Mouse (Mus musculus) kidney, embryonic 15.5 days (tissue): ENCODE measurements at regions not wholly inside any gene's neighbourhood (a gene's known extent, or its start where the extent isn't known, plus 50 kb on each side); places are given as distances from the start of the nearest gene placed in this dataset.

Source experiments
- ATAC-seq: fragments of 200-750 bp; cut with Nextera tagmentation; replicated peaks from 2 replicates; pipeline ENCODE4 v1.8.0; 2017; ENCODE audit warnings: moderate TSS enrichment; ENCODE audit not compliant: low FRiP score
- H3K27ac ChIP-seq: fragments of 300-500 bp; sonication (generic); 2 replicates; pipeline ENCODE4 v1.5.1; 2015; ENCODE audit warnings: mild to moderate bottlenecking, inconsistent platforms
- H3K27me3 ChIP-seq: fragments of 300-500 bp; sonication (generic); 2 replicates; pipeline ENCODE4 v1.6.1; 2015; ENCODE audit warnings: inconsistent platforms
- H3K36me3 ChIP-seq: fragments of 300-500 bp; sonication (generic); 2 replicates; pipeline ENCODE4 v1.6.1; 2015; ENCODE audit warnings: inconsistent platforms
- H3K4me1 ChIP-seq: fragments of 300-500 bp; sonication (generic); 2 replicates; pipeline ENCODE4 v1.6.1; 2015; ENCODE audit warnings: inconsistent platforms
- H3K4me2 ChIP-seq: fragments of 300-500 bp; sonication (generic); 2 replicates; pipeline ENCODE4 v1.6.1; 2015; ENCODE audit warnings: moderate library complexity, mild to moderate bottlenecking, inconsistent platforms
- H3K4me3 ChIP-seq: fragments of 300-500 bp; sonication (generic); replicated peaks from 2 replicates; pipeline ENCODE4 v1.5.1; 2015; ENCODE audit warnings: mild to moderate bottlenecking, inconsistent platforms
- H3K9ac ChIP-seq: fragments of 300-500 bp; sonication (generic); 2 replicates; pipeline ENCODE4 v1.6.1; 2015; ENCODE audit warnings: mild to moderate bottlenecking, inconsistent platforms
- H3K9me3 ChIP-seq: fragments of 300-500 bp; sonication (generic); replicated peaks from 2 replicates; pipeline ENCODE4 v1.6.1; 2016; ENCODE audit warnings: inconsistent platforms
- WGBS: fragments of 180-500 bp; shearing (Covaris S2); methylation state at CpG from one replicate; pipeline ENCODE4 v1.1.7; 2015; ENCODE audit warnings: mixed read lengths; 5-methylcytosine and 5-hydroxymethylcytosine counted together

DNA sequence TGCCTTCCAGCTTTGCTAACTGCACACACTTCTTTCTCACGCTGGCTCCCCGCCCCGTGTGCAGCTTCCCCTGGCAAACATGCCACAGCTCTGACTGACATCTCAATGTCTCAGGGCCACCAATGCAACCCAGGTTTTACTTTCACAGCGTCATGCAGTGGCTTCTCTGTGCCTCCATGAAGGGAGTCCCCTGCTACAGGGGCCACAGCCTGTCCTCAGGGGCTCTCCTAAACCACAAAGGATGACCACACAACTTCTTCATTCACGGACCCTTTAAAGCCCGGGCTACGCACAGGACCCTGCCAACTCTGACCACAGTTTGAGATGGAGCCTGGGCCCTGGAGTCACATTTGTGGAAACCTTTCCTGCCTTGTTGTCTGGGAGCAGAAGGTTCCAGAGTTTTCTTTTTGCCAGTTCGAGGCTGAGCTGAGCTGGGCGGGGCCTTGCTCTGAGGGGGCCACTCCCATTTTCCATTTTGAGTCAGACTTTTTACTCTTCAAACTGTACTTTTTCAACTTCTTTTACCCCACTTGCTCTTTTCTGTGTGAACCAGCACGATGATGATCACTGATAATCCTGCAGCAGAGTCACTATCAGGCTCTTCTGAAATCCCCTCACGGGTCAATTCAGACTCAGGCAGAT is 73.7 kb upstream of the 1700021F07Rik start:
- Histone ChIP-seq H3K4me2 (no peak overlapping the region), H3K9me3 (no peaks in the 10 kb centered on the region), H3K4me3 (no peak overlapping the region), H3K27me3 (peaks cover 5% of the 10 kb centered on the region; the same call in 1 of the 2 replicates), H3K27ac (peak overlapping the region; percentile 28; the same call in 1 of the 2 replicates), H3K36me3 (no peaks in the 10 kb centered on the region), H3K9ac (no peak overlapping the region), H3K4me1 (peaks cover 24% of the 10 kb centered on the region)
- no peak for ATAC-seq
- 77% methylated on average over 11 of the region's 11 CpGs for WGBS

DNA sequence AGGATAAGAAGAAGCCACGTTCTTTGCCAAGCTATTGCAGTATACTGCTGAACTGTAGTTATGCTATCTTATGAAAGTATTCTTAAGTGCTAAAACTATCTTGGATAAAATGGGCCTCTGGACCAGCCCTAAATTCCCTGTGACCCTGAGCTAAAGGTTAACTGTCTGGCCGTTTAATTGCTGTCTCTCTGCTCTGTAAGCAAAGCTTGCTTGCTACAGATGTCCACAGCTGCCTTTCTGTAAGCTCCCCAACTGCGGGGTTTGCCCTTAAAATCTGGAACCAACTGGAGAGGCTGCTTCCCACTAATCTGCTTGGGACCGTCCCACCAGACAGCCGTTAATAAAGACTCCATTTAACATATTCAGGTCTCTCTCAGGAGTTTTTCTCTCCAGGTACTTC is 73.2 kb upstream of the 1700021F07Rik start:
- H3K4me3 ChIP-seq = no peak overlapping the region
- WGBS = 21% methylated on average over 5 of the region's 5 CpGs
- no peak overlapping the region for H3K9ac ChIP-seq
- H3K36me3 ChIP-seq = no peaks in the 10 kb centered on the region
- H3K27ac ChIP-seq = 0 out of 2 replicates have a peak overlapping the region, but pooled peaks have one; percentile 28
- peak; percentile 40; the same call in 1 of the 2 replicates for ATAC-seq
- H3K27me3 ChIP-seq = 0 out of 2 replicates have a peak, but pooled peaks cover 3% of the 10 kb centered on the region
- no peaks in the 10 kb centered on the region for H3K9me3 ChIP-seq
- H3K4me1 ChIP-seq = peaks cover 20% of the 10 kb centered on the region
- H3K4me2 ChIP-seq = no peak overlapping the region

DNA sequence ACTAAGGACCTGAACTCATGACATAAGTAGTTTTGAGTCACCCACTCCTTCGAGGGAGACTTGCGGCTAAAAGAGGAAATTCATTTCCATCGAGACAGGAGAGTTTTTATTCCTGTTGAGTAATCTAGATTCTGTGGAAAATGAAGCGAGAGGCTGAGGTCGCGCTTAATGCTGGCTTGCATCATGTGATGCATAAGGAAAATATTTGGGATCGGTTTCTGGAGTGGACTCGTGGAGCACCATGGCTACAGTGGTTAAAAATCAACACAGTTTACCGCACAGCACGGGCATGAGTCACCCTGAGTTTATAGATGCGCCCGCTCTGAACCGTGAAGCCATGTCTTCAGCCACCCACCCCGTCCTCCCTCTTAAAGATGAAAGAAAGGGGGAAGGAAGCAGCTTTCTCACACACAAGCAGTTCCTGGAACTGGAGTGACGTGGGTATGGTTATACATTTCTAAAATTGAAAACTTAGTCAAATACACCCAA is 70.3 kb upstream of the 1700021F07Rik start:
- Histone ChIP-seq H3K27me3 (no peaks in the 10 kb centered on the region), H3K36me3 (no peaks in the 10 kb centered on the region), H3K4me3 (no peak overlapping the region), H3K4me1 (peaks cover 20% of the 10 kb centered on the region), H3K27ac (0 out of 2 replicates have a peak overlapping the region, but pooled peaks have one; percentile 33), H3K9ac (no peak overlapping the region), H3K9me3 (0 out of 2 replicates have a peak, but pooled peaks cover 5% of the 10 kb centered on the region), H3K4me2 (no peak overlapping the region)
- ATAC-seq = peak; percentile 73
- 61% methylated on average over 15 of the region's 15 CpGs for WGBS

DNA sequence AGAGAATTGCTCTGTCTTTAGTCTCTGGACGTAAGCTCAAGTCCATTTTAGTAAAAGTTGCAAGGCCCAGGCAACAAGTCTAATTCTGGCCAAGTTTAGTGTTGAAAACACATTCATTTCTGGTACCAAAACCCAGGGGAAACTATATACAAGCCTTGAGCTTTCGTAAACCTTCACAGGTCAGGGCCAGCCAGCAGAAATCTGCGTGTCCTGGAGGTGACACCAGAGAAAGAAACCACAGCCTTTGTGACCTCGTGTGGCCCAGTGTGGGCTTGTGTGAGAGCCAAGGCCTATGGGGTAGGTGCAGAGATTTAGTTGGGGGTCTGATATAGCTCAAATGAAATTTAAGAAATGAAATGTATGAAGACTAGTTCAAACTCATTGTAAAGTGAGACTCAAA is 69.6 kb upstream of the 1700021F07Rik start:
- H3K27me3 ChIP-seq = no peaks in the 10 kb centered on the region
- ATAC-seq = no peak
- WGBS = 87% methylated on average over 4 of the region's 4 CpGs

DNA sequence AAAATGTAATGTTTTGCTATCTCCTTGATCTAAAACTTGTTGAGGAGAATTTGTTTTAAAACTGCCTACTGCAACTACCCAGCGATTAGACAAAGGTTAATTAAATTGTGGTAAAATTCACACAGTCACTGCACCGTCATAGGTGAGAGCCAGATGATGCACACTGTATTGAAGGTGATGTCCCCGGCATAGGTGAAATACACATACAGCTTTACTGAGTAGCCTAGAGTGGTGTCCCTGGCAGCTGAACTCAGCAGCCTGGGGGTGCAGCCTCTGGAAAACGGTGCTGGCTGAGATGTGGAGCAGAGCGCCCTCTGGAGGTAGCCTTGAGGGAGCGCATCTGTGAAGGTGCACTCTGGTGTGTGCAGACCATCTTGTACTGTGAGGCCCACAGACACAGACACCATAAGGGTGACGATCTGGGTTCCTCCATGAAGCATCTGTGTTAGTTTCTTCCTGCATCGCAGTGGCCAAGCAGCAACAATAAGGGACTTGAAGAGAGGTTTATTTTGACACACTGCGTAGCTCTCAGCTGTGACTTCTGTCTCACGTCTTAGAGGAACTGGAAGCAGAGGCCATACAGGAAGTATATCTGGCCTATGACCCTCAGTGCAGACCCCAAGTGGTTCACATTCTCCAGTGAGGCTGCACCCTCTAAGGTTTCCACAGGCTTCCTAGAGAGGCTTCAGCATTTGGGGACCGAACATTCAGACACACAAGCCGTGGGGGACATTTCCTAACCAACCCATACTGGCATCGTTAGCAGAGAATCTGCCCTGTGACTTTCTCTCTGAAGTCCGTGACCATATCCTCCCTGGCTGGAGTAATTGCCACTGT is 68.6 kb upstream of the 1700021F07Rik start:
- Histone ChIP-seq H3K36me3 (no peaks in the 10 kb centered on the region), H3K4me3 (no peak overlapping the region), H3K27me3 (no peaks in the 10 kb centered on the region), H3K27ac (no peak overlapping the region), H3K4me2 (no peak overlapping the region), H3K9ac (no peak overlapping the region), H3K9me3 (0 out of 2 replicates have a peak, but pooled peaks cover 5% of the 10 kb centered on the region), H3K4me1 (peaks cover 20% of the 10 kb centered on the region)
- WGBS = 72% methylated on average over 14 of the region's 14 CpGs
- ATAC-seq = 0 out of 2 replicates have a peak, but pooled peaks have one; percentile 52

More for the DNA sequence above, 69.6 kb upstream of the 1700021F07Rik start:
- H3K4me3 ChIP-seq = no peak overlapping the region
- no peak overlapping the region for H3K4me2 ChIP-seq
- H3K4me1 ChIP-seq = peaks cover 20% of the 10 kb centered on the region
- no peak overlapping the region for H3K9ac ChIP-seq
- H3K27ac ChIP-seq = no peak overlapping the region
- H3K36me3 ChIP-seq = no peaks in the 10 kb centered on the region
- H3K9me3 ChIP-seq = 0 out of 2 replicates have a peak, but pooled peaks cover 5% of the 10 kb centered on the region

DNA sequence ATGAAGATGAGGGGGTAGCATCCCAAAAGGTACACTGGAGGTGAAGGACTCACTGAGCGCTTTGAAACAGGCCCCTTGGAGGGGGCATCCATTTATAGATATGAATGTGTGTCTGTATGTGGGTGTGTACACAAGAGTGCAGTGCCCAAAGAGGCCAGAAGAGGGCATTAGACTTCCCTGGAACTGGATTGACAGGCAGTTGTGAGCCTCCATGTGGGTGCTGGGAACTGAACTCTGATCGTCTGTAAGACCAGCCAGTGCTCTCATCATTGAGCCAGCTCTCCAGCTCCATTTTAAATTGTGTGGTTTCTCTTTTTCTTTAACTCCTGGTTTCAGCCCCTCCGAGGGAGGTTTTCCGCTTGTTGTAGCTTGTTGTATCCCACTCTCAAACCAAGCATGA is 67.6 kb upstream of the 1700021F07Rik start:
- 0 out of 2 replicates have a peak, but pooled peaks cover 5% of the 10 kb centered on the region for H3K9me3 ChIP-seq
- H3K36me3 ChIP-seq = no peaks in the 10 kb centered on the region
- no peak for ATAC-seq
- no peaks in the 10 kb centered on the region for H3K27me3 ChIP-seq
- no peak overlapping the region for H3K27ac ChIP-seq
- peaks cover 13% of the 10 kb centered on the region for H3K4me1 ChIP-seq
- H3K4me3 ChIP-seq = no peak overlapping the region
- WGBS = 90% methylated on average over 4 of the region's 4 CpGs
- no peak overlapping the region for H3K4me2 ChIP-seq
- no peak overlapping the region for H3K9ac ChIP-seq

DNA sequence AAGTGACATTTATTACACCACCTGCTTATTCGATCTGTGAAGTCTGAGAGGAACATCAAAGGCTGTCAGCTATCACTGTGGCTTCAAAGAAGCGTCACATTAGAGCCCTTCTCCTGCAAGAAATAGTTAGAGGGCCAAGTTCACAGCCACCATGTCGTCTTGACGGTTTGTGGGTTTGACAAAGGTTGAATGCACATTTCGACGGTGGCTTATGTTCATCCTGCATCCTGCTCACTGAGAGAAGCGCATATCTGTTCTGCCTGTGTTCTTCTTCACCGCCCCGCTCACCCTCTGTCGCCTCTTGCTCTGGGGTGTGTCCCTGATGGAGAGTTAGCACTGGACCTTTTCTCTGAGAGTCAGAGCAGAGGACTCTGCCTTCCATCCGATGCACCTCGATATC is 67.2 kb upstream of the 1700021F07Rik start:
- Histone ChIP-seq H3K36me3 (no peaks in the 10 kb centered on the region), H3K27ac (no peak overlapping the region), H3K9ac (no peak overlapping the region), H3K4me1 (peaks cover 13% of the 10 kb centered on the region), H3K9me3 (0 out of 2 replicates have a peak, but pooled peaks cover 5% of the 10 kb centered on the region), H3K4me2 (no peak overlapping the region), H3K27me3 (no peaks in the 10 kb centered on the region), H3K4me3 (no peak overlapping the region)
- 73% methylated on average over 12 of the region's 12 CpGs for WGBS
- no peak for ATAC-seq

DNA sequence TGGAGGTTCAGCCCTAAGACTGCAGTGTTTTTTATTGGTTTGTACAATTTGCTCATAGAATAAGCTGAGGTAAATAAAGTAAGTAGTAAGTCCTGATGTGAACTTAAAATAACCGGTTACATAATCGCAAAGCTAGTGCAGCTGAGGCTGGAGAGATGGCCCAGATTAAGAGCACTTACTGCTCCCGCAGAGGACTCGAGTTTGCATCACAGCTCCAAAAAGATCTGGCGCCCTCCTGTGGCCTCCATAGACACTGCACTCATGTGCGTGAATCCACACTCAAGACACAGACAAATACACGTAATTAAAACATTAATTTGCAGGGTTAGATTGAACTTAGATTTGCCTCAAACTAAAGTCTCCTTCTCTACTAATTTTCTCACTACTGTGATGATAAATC is 66.3 kb upstream of the 1700021F07Rik start:
- H3K4me2 ChIP-seq = no peak overlapping the region
- ATAC-seq = no peak
- WGBS = 86% methylated on average over 7 of the region's 7 CpGs

DNA sequence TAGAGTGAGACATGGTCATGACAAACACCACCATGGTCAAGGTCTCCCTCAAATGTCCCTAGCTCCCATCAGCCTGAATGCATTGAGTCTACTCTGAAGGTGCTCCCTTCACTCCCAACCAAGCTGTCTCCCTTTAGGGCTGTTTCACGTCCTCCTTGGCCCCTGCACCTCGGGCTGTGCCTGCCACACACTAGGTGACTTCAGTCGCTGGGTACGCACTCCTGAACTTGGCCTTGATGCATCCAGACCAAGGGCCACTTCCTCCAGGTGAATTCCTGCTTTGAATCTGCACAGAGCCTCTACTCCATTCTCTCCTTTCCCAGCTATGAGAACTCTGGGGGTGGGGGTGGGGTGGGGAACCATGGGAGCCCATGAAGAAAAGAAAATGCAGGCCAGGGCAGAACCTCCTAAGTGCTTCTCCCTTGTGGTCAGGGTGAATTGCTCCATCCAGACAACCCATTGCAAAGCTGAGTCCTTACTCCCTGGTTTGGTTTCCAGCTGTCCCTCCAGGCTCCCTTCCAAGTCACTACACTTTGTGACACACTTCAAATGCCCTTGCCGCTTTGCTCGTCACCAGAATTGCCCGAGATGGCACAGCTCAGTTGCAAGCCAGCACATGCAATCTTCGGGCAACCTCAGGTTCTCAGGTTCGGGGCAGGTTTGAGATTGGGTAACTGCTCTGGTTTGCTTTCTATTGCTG is 65.3 kb upstream of the 1700021F07Rik start:
- ATAC-seq = no peak
- H3K27ac ChIP-seq = no peak overlapping the region
- H3K9ac ChIP-seq = no peak overlapping the region
- H3K4me2 ChIP-seq = no peak overlapping the region
- H3K4me1 ChIP-seq = peaks cover 7% of the 10 kb centered on the region; the same call in 1 of the 2 replicates
- no peak overlapping the region for H3K4me3 ChIP-seq
- 0 out of 2 replicates have a peak, but pooled peaks cover 5% of the 10 kb centered on the region for H3K9me3 ChIP-seq
- H3K36me3 ChIP-seq = no peaks in the 10 kb centered on the region
- H3K27me3 ChIP-seq = no peaks in the 10 kb centered on the region
- WGBS = 91% methylated on average over 9 of the region's 9 CpGs

More for the DNA sequence above, 66.3 kb upstream of the 1700021F07Rik start:
- Histone ChIP-seq H3K9ac (no peak overlapping the region), H3K4me3 (no peak overlapping the region), H3K27ac (no peak overlapping the region), H3K4me1 (peaks cover 13% of the 10 kb centered on the region), H3K27me3 (no peaks in the 10 kb centered on the region), H3K36me3 (no peaks in the 10 kb centered on the region), H3K9me3 (0 out of 2 replicates have a peak, but pooled peaks cover 5% of the 10 kb centered on the region)

DNA sequence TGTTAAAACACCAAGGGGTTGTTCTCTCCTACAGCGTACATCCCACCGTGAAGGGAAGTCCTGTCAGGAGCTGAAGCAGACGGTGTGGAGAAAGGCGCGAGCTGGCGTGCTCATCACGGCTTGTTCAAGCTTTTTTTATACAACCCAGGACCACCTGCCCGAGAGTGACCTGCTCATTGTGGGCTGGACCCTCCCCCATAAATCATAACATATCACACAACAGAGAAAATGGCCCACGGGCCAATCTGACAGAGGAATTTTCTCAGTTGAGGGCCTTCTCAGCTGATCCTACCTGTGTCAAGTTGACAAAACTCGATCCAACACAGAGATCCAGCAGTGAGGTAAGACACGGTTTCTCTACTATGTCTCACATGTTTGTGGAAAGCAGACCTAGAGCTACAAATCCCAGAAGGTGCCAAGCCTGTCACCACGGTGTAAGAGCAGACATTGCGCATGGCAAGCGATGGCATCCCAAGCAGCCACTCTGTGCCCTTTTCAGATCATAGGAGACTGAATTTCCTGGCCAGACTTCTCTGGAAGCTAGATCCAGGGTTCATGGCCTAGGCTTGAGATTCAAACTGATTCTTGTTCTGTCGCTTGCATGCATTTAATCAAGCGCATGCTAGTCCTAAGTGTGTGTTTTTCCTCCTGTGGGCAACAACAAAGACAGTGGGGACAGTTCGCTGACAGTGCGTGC is 64.6 kb upstream of the 1700021F07Rik start:
- Histone ChIP-seq H3K4me2 (no peak overlapping the region), H3K9ac (no peak overlapping the region), H3K36me3 (no peaks in the 10 kb centered on the region), H3K27me3 (no peaks in the 10 kb centered on the region), H3K27ac (no peak overlapping the region), H3K9me3 (0 out of 2 replicates have a peak, but pooled peaks cover 5% of the 10 kb centered on the region), H3K4me3 (no peak overlapping the region), H3K4me1 (no peaks in the 10 kb centered on the region)
- no peak for ATAC-seq
- 91% methylated on average over 18 of the region's 18 CpGs for WGBS

DNA sequence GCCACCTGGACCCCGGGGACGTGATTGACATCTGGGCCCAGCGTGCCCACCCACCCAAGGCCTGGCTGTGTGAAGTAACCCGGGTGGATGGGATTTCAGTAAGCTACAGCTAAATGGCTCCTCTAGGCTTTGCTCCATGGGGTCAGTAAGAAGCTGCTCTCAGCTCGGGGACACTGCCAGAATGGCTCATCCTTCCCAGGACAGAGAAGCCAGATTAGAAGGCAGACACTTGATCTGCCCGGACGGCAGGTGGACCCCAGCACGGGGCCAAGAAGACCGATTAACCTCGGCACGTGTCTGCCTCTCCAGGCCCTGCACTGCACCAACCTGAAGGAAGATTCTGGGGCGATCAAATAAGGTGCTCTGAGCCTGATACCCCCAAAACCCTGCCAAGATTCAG is 63.5 kb upstream of the 1700021F07Rik start:
- H3K4me2 ChIP-seq = no peak overlapping the region
- WGBS = 84% methylated on average over 12 of the region's 12 CpGs
- H3K4me1 ChIP-seq = no peaks in the 10 kb centered on the region
- no peak overlapping the region for H3K27ac ChIP-seq
- H3K9me3 ChIP-seq = 0 out of 2 replicates have a peak, but pooled peaks cover 5% of the 10 kb centered on the region
- no peak for ATAC-seq
- H3K36me3 ChIP-seq = no peaks in the 10 kb centered on the region
- no peaks in the 10 kb centered on the region for H3K27me3 ChIP-seq
- no peak overlapping the region for H3K4me3 ChIP-seq
- H3K9ac ChIP-seq = no peak overlapping the region
